Mouse (Mus musculus) heart, adult 2 months (tissue): ENCODE measurements around the gene Avil. TPM values are rescaled to one million over a fixed set of nuclear protein-coding genes. Genes with fewer than 3 reads are reported as not detected.

Experiments used
- DNase-seq, 2 experiments: peaks; one replicate each; pipeline ENCODE4 v3.0.0; 2021
- H3K27ac ChIP-seq: fragments of 200-600 bp; 2 replicates; pipeline ENCODE4 v1.8.1; 2022
- H3K27me3 ChIP-seq: fragments of 200-500 bp; 2 replicates; pipeline ENCODE4 v1.6.1; 2012; ENCODE audit warnings: mild to moderate bottlenecking, low read length, inconsistent platforms, mixed read lengths; ENCODE audit not compliant: control insufficient read depth, insufficient read depth
- H3K36me3 ChIP-seq: fragments of 200-500 bp; 2 replicates; pipeline ENCODE4 v1.6.1; 2012; ENCODE audit warnings: low read length, inconsistent platforms; ENCODE audit not compliant: control insufficient read depth, insufficient read depth
- H3K4me1 ChIP-seq: fragments of 200-500 bp; 2 replicates; pipeline ENCODE4 v1.6.1; 2011; ENCODE audit warnings: low read length; ENCODE audit not compliant: control insufficient read depth, insufficient read depth
- H3K4me3 ChIP-seq: fragments of 200-600 bp; 2 replicates; pipeline ENCODE4 v1.8.1; 2022
- H3K79me2 ChIP-seq: fragments of 200-500 bp; replicated peaks from 2 replicates; pipeline ENCODE4 v1.6.1; 2012; ENCODE audit warnings: mild to moderate bottlenecking, inconsistent platforms, low read length, moderate library complexity, mixed read lengths; ENCODE audit not compliant: control insufficient read depth, insufficient read depth
- H3K9ac ChIP-seq: fragments of 200-500 bp; 2 replicates; pipeline ENCODE4 v1.6.1; 2012; ENCODE audit warnings: low read depth, mild to moderate bottlenecking, control low read depth, inconsistent platforms, low read length, mixed read lengths
- CTCF ChIP-seq: fragments of 200-600 bp; IDR thresholded peaks from 2 replicates; pipeline ENCODE4 v1.8.1; 2022; ENCODE audit warnings: antibody characterized with exemption, mild to moderate bottlenecking, moderate library complexity
- EP300 ChIP-seq: fragments of 200-500 bp; IDR thresholded peaks from 2 replicates; pipeline ENCODE4 v1.6.1; 2011; ENCODE audit warnings: low read depth, low read length, control low read depth; ENCODE audit not compliant: insufficient read depth
- POLR2A ChIP-seq: fragments of 200-500 bp; IDR thresholded peaks from 2 replicates; pipeline ENCODE4 v1.6.1; 2011; ENCODE audit warnings: mild to moderate bottlenecking, low read depth, low read length, control low read depth; ENCODE audit not compliant: insufficient read depth
- WGBS: fragments of 180-500 bp; shearing (Covaris S2); methylation state at CpG from one replicate; pipeline ENCODE4 v1.1.7; 2018; 5-methylcytosine and 5-hydroxymethylcytosine counted together
- intact Hi-C: fragments of 180-260 bp; cut with DNase I; formaldehyde crosslinking; loops from one replicate; pipeline ENCODE4 v1.15.1; 2025
- polyA plus RNA-seq: library from polyadenylated mRNA; depleted of rRNA; stranded (reverse); fragments of >200 nt; gene quantifications from 2 replicates; pipeline ENCODE4 v1.2.3, GENCODE M21; 2012
- total RNA-seq, 2 experiments: library from RNA; stranded (reverse); gene quantifications; 2 replicates each; pipeline ENCODE4 v1.2.3; 2021

Gene Avil
- total and polyA plus RNA-seq, 3 experiments = 0.29 to 0.48 (median 0.34) TPM

DNA sequence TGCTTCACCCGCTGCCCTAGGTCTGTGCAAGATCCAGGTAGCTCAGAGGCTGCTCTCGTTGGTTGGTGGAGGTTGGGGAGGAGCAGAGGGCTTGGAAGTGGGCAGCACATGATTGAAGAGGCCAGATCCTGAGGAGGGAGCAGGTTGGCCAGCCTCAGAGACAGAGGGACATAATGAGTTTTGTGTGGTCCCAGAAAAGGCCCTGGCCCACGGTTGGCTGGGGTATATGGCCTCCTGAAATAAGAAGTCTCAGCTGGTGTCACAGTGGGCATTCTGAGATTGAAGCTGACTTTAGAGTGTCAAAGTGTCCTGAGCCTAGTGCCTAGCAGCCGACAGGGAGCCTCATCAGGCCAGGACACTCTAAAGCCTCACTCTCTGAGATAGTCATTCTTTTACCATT is 15.4 kb upstream of the Avil start:
- DNase-seq = no peak
- TF ChIP-seq CTCF (no peak), EP300 (no peak), POLR2A (no peak)
- H3K27ac ChIP-seq = peak overlapping the region; percentile 100
- H3K4me3 ChIP-seq = peak overlapping the region; percentile 13; the same call in 1 of the 2 replicates
- peaks cover 56% of the 10 kb centered on the region for H3K4me1 ChIP-seq
- peaks cover 4% of the 10 kb centered on the region; the same call in 1 of the 2 replicates for H3K36me3 ChIP-seq
- 0 out of 2 replicates have a peak overlapping the region, but pooled peaks have one; percentile 0 for H3K9ac ChIP-seq
- peaks cover 16% of the 10 kb centered on the region for H3K79me2 ChIP-seq
- WGBS = 53% methylated on average over 4 of the region's 4 CpGs
- no peaks in the 10 kb centered on the region for H3K27me3 ChIP-seq
- intact Hi-C loops = no loop called here

DNA sequence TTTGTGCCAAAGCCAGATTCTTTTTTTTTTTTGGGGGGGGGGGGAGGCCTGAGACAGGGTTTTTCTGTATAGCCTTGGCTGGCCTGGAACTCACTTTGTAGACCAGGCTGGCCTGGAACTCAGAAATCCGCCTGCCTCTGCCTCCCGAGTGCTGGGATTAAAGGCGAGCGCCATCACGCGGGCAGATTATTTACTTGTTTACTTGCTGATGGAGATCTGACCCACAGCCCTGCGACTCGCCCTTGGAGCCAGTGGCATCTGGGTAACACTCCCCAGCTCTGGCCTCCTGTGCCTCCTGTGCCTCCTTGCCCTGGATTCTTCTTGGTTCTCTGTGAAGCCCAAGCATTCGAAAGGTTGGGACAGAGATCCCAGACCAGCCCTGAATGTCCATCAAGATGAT is 14.9 kb upstream of the Avil start:
- Histone ChIP-seq H3K27me3 (no peaks in the 10 kb centered on the region), H3K36me3 (peaks cover 5% of the 10 kb centered on the region; the same call in 1 of the 2 replicates), H3K4me3 (no peak overlapping the region), H3K4me1 (peaks cover 60% of the 10 kb centered on the region), H3K79me2 (peaks cover 17% of the 10 kb centered on the region), H3K27ac (peak overlapping the region; percentile 100), H3K9ac (no peak overlapping the region)
- WGBS = 80% methylated on average over 9 of the region's 9 CpGs
- intact Hi-C loops = no loop called here
- TF ChIP-seq POLR2A (no peak), EP300 (0 out of 2 replicates have a peak, but pooled peaks have one; percentile 9)
- DNase-seq = no peak

DNA sequence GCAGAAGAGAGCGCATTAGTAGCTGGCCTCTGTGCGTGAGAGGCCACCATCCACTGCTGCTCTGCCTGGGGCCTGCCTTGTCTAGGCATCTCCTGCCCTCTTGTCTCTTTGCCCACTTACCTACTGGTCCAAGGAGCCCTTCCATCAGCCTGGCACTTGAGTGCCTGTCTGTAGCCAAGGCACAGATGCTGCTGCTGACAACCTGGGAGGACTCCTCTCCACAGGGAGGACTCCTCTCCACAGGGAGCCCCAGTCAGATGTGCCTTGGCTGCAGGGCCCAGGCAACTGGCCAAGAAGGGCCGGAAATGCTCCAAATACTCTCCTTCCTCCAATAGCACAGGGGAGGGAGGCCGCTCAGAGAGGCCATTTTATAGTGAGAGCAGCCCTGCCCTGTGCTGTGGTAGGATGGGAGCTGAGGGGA is 14.0 kb upstream of the Avil start:
- H3K4me3 ChIP-seq = peak overlapping the region; percentile 23
- no peaks in the 10 kb centered on the region for H3K27me3 ChIP-seq
- peak overlapping the region; percentile 73 for H3K27ac ChIP-seq
- peaks cover 67% of the 10 kb centered on the region for H3K4me1 ChIP-seq
- H3K9ac ChIP-seq = peak overlapping the region; percentile 40; the same call in 1 of the 2 replicates
- 5% methylated on average over 4 of the region's 4 CpGs for WGBS
- intact Hi-C loops = loop anchor here (2.0 kb wide), 1 partner anchor 58 kb away; no protein-coding TSS in a partner anchor
- DNase-seq = peak; percentile 91 to 94
- H3K79me2 ChIP-seq = peaks cover 23% of the 10 kb centered on the region
- peaks cover 10% of the 10 kb centered on the region; the same call in 1 of the 2 replicates for H3K36me3 ChIP-seq
- no peak for TF ChIP-seq CTCF
- peak; percentile 73; the same call in 1 of the 2 replicates for TF ChIP-seq EP300
- no peak for TF ChIP-seq POLR2A

DNA sequence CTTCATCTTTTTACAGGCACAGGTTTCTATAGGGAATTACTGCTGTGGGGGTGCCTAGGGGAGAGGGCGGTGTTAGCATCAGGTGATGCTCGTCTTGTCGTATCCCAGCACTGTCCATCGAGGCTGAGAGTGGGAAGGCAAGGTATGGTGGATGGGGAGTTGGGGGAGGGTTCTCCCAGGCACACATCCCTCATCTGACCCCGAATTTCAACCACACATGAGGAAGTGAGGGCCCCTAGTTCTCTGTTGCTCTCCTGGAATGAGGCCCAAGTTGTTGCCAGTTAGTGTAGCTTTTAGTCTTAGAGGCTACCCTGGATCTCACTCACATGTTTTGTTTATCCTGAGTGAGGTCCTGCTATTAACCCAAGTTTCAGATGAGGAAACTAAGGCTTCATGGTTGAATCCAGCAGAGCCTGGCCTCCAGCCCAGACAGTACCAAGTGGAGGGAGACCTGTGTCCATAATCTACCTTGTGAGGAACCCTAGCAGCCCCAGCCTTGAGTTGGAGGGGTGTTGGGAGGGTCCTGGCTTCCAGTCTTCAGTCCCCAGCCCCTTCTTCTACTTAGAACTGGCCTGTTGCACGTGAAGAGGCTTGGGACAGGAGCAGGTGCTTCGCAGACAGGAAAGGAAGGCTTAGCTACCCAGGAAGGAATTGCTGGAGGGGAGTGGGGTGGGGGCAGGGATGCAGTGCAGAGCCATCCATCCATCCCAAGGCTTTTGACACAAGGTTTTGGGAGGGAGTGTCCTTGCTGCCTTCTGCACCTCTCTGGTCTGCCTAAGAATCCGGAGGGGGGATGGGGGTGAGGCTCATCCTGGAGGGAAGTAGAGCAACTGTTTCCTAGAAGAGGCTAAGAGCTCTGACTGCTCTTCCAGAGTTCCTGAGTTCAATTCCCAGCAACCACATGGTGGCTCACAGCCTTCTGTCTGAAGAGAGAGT is 13.1 kb upstream of the Avil start:
- H3K79me2 ChIP-seq = peaks cover 24% of the 10 kb centered on the region
- DNase-seq = no peak
- H3K27ac ChIP-seq = peak overlapping the region; percentile 73
- WGBS = 17% methylated on average over 8 of the region's 8 CpGs
- H3K9ac ChIP-seq = 0 out of 2 replicates have a peak overlapping the region, but pooled peaks have one; percentile 0
- peaks cover 67% of the 10 kb centered on the region for H3K4me1 ChIP-seq
- intact Hi-C loops = loop anchor here (2.0 kb wide), 1 partner anchor 59 kb away; no protein-coding TSS in a partner anchor
- TF ChIP-seq EP300 (no peak), POLR2A (no peak), CTCF (no peak)
- H3K36me3 ChIP-seq = peaks cover 16% of the 10 kb centered on the region
- H3K4me3 ChIP-seq = peak overlapping the region; percentile 23
- no peaks in the 10 kb centered on the region for H3K27me3 ChIP-seq

DNA sequence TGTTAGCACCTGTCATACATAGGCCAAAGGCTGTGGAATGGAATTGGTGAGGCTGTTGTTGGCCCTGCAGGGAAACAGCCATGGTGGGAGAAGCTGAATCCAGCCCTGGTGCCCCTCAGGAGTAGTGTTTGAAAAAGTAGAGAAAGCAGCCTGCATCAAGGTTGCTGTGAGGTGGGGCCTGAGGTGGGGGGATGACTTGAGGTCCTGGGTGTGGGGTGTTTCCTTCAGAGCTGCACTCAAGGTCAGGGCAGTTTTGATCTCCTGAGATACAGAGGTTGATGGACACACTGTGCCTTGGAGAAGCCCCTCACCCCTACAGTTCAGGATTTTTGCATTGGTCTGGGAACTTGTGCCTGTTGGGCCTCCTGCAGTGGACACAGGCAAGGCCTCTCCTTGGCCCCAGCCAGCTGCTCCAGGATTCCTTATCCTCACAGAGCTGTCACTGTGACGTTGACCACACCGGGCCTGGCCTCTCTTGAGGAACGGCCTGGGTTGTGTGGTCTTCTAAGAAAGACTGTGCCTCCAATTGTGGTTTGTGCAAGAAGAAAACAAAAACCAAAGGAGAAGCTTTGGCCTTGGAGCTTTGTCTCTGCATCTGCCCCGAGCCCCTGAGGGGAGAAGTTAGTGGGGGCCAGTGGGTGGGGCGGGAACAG is 11.9 kb upstream of the Avil start:
- H3K79me2 ChIP-seq = peaks cover 24% of the 10 kb centered on the region
- DNase-seq = no peak
- H3K4me3 ChIP-seq = no peak overlapping the region
- intact Hi-C loops = no loop called here
- H3K27ac ChIP-seq = peak overlapping the region; percentile 73
- H3K9ac ChIP-seq = 0 out of 2 replicates have a peak overlapping the region, but pooled peaks have one; percentile 3
- WGBS = 21% methylated on average over 5 of the region's 5 CpGs
- peaks cover 19% of the 10 kb centered on the region for H3K36me3 ChIP-seq
- H3K4me1 ChIP-seq = peaks cover 63% of the 10 kb centered on the region
- H3K27me3 ChIP-seq = no peaks in the 10 kb centered on the region
- no peak for TF ChIP-seq EP300
- no peak for TF ChIP-seq POLR2A
- TF ChIP-seq CTCF = no peak
